Mouse (Mus musculus) embryonic fibroblast, embryonic 13.5 days (primary cell): ENCODE measurements around the gene Ercc6l2. TPM values are rescaled to one million over a fixed set of nuclear protein-coding genes. Genes with fewer than 3 reads are reported as not detected.

ENCODE experiments used
- H3K27ac ChIP-seq: 2 replicates; pipeline ENCODE4 v1.5.1; 2012; ENCODE audit warnings: low read length, control low read depth, inconsistent platforms; ENCODE audit not compliant: insufficient read depth
- H3K4me1 ChIP-seq: 2 replicates; pipeline ENCODE4 v1.6.1; 2011; ENCODE audit warnings: low read length; ENCODE audit not compliant: control insufficient read depth, insufficient read depth
- H3K4me3 ChIP-seq: 2 replicates; pipeline ENCODE4 v1.5.1; 2011; ENCODE audit warnings: mild to moderate bottlenecking, control low read depth, low read length; ENCODE audit not compliant: insufficient read depth
- CTCF ChIP-seq: IDR thresholded peaks from 2 replicates; pipeline ENCODE4 v1.5.1; 2011; ENCODE audit warnings: mild to moderate bottlenecking, control low read depth, low read length, moderate library complexity, borderline replicate concordance; ENCODE audit not compliant: insufficient read depth
- POLR2A ChIP-seq: IDR thresholded peaks from 2 replicates; pipeline ENCODE4 v1.6.1; 2011; ENCODE audit warnings: low read depth, mild to moderate bottlenecking, control low read depth, low read length, moderate library complexity
- polyA plus RNA-seq: library from polyadenylated mRNA; stranded (reverse); fragments of >200 nt; gene quantifications from 2 replicates; pipeline ENCODE4 v1.2.4, GENCODE M21; 2011; ENCODE audit warnings: low read depth; ENCODE audit not compliant: missing spikeins, insufficient read length

Gene Ercc6l2
- polyA plus RNA-seq, 1 experiment: 33.3 TPM

DNA sequence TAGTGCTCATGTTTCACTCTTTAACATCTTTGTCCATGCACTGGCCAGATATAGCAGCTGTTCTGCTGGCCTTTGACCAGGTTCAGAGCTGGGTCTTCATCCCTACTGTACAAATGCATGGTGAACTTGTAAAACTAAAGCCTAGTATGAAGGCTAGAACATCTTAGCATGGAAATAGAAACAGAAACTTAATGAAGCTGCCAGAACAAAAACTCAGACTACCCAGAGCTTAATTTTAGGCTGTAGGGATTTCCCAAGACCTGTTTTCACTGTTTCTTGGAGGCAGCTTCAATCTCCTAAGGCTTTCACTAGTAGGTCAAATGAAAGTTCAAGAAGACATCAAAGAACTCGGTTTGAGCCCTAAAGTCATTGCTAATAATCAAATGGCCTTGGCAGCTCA is 15.1 kb upstream of the Ercc6l2 start:
- TF ChIP-seq POLR2A: no peak
- TF ChIP-seq CTCF: no peak
- Histone ChIP-seq H3K27ac (no peak overlapping the region), H3K4me1 (no peaks in the 10 kb centered on the region), H3K4me3 (no peak overlapping the region)

DNA sequence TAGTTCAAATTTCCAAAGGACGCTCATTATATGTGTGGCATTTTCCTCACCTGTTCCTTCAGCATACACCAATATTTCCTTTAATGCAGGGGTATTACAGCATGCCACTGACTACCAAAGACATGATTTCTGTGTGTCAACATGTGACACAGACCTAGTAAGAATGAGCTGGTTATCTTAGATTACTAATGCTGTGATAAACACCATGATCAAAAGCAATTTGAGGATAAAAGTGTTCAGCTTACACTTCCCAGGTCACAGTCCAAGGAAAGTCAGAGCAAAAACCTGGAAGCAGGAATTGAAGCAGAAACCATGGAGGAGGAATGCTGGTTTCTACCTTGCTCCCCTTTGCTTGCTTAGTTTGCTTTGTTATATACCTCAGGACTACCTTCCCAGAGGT is 13.8 kb upstream of the Ercc6l2 start:
- Histone ChIP-seq H3K27ac (no peak overlapping the region), H3K4me1 (no peaks in the 10 kb centered on the region), H3K4me3 (no peak overlapping the region)
- TF ChIP-seq CTCF (no peak), POLR2A (no peak)

DNA sequence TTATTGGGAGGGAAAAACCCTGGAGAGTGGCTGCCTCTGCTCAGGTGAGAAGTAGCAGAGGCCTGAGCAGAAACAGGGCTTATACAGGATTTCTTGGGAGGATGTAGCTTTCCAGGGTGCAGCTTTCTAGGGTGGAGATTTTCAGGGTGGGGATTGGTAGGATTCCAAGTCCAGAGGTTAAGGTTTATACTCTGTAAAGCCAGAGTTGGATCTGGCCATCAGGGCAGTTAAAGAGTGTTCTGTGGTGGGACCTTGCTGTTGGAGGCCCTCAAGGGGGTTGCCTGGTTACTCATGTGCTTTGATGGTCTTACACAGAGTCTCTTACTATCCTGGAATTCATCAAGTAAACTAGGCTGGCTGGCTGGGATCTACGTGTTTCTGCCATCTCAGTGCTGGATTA is 7.8 kb upstream of the Ercc6l2 start:
- Histone ChIP-seq H3K4me1 (no peaks in the 10 kb centered on the region), H3K27ac (no peak overlapping the region)

DNA sequence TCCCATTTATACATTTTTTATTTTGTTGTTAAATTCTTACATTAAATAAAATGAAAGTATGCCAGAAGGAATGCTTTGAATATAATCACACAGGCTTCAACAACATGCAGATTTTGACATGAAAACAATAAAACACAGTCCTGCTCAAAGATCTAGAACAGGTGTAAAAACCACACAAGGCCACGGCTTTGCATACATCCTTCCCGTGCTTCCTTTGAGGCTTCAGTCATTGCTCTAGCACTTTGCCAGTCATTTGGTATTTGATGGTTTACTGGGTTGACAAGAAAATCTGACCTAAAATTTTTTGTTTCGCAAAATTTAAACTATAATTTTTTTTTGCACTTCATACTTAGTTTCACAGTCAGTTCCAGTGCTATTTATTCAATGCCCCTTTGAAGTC is 7.1 kb upstream of the Ercc6l2 start:
- H3K4me3 ChIP-seq: no peak overlapping the region
- no peaks in the 10 kb centered on the region for H3K4me1 ChIP-seq
- no peak overlapping the region for H3K27ac ChIP-seq
- TF ChIP-seq POLR2A: no peak
- no peak for TF ChIP-seq CTCF

More for the DNA sequence above, 7.8 kb upstream of the Ercc6l2 start:
- TF ChIP-seq POLR2A (no peak), CTCF (no peak)
- no peak overlapping the region for H3K4me3 ChIP-seq

DNA sequence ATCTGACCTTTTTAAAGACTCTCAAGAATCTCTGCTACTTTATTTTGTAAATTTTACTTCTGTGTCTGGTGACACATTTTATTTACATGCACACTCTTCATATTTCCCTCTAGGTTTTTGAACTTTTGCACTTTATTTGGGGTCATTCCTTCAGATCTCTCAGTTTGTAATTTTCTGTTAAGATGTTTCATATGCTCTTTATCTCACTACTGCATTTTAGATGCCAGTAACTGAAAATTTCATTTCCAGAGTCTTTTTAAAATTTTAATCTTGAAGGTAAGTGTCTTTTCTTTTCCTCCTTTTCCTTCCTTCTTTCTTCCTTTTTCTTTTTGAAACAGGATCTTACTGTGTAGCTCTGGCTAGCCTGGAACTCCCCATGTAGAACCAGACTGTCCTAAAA is 3.6 kb upstream of the Ercc6l2 start:
- no peak for TF ChIP-seq CTCF
- no peak overlapping the region for H3K4me3 ChIP-seq
- no peak overlapping the region for H3K27ac ChIP-seq
- H3K4me1 ChIP-seq: no peaks in the 10 kb centered on the region; the same call in 1 of the 2 replicates

DNA sequence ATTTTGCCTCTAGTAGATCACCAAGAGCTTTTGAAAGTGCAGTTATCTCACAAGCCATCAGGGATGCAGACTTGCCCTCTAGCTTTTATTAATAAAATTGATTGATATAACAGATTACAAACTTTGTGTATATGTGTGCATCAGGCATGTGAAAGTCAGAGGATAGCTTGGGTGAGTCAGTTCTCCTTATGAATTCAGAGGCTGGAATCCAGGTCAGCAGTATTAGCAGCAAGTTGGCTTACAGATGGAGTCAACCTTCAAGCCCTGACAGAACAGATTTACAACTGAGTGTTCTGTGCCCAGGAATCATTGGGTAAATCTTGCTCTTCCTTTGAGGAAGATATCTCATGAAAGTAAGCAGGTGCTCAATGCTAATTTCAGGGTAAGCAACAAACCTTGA is 891 bp downstream of the Ercc6l2 start:
- peak; percentile 19; the same call in 1 of the 2 replicates for TF ChIP-seq POLR2A
- no peak for TF ChIP-seq CTCF
- Histone ChIP-seq H3K4me1 (no peaks in the 10 kb centered on the region; the same call in 1 of the 2 replicates), H3K27ac (peak overlapping the region; percentile 9; the same call in 1 of the 2 replicates), H3K4me3 (peak overlapping the region; percentile 46)

DNA sequence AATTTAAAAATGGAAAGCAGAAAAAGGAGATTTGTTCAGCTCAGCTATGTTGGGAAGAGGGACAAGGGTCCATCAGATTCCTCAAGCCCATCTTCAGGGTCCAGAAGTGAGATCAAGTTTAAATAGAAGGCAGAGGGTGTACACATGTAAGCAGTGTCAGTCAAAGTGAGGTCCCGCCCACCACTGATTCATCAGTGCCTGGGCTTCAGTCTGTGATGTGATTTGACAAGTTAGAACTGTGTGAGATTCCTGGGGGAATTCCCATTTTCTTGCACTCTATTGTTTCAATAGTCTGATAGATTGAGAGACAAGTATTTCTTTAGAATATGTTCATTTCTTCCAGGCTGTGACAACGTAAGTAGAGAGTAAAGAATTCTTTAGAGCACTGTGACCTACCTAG is 30.7 kb downstream of the Ercc6l2 start:
- TF ChIP-seq POLR2A (no peak), CTCF (no peak)

DNA sequence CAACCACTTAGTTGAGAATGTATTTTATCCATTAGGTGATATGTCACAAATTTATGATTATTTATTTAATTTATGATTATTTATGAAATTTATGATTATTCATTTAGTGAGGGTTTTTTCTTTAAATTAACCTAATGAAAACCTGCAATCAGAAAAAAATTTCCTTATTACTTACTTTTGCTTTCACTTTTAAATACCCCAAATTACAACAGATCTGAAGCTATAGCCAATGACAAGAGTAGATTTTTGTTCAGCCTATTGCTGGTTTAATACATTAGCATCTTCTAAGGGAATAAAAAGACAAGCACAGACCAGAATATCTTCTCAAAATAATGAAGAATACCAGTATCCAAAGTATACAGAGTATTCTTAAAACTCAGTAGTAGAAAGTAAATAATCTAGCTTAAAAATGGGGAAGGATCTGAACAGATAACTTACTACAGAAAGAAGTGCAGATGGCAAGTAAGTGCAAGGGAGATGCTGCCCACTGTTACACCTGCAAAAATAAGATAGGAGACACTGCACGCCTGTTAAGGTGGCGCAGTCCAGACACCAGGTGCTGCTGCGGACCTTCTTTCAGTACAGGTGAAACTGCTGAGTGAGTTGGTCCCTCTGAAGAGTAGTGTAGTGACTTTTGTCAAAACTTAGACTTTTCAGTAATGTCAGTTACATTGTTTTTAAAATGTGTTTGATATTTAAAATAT is 35.4 kb downstream of the Ercc6l2 start:
- Histone ChIP-seq H3K4me3 (no peak overlapping the region), H3K4me1 (no peaks in the 10 kb centered on the region), H3K27ac (no peak overlapping the region)
- TF ChIP-seq POLR2A (no peak), CTCF (no peak)

More for the DNA sequence above, 30.7 kb downstream of the Ercc6l2 start:
- Histone ChIP-seq H3K4me3 (no peak overlapping the region), H3K4me1 (no peaks in the 10 kb centered on the region), H3K27ac (no peak overlapping the region)

DNA sequence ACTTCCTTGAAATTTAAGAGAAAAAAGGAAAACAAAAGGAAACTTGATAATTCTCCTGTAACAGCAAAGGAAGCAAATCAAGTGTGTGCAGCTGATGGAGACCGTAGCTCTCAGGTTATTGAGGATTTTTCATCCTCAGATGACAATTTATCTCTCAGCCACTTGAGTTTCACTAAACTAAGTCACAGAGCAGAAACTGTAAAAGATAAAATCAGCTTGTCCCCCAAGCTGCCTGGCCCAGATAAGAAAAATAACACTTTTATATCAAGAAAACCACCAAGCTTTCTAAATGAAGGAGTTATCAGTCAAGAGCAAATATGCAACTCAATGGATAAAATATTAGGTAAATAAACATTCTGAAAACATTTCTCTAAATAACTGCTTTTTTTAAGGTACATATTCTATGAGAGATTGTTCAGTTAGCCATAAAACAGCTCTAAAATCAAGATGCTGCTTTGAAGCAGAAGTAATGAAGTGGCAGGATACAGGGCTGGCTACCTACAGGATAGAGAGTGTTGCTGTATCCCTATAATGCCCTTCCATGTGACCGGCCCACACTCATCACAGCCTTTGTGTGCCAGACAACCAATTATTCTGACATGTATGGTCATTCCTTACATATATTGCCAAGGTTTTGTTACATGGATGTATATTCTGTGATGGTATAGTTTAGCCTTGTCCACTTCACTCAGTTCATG is 57.7 kb downstream of the Ercc6l2 start:
- TF ChIP-seq CTCF: no peak
- TF ChIP-seq POLR2A: no peak
- H3K27ac ChIP-seq: no peak overlapping the region
- H3K4me1 ChIP-seq: no peaks in the 10 kb centered on the region
- no peak overlapping the region for H3K4me3 ChIP-seq

DNA sequence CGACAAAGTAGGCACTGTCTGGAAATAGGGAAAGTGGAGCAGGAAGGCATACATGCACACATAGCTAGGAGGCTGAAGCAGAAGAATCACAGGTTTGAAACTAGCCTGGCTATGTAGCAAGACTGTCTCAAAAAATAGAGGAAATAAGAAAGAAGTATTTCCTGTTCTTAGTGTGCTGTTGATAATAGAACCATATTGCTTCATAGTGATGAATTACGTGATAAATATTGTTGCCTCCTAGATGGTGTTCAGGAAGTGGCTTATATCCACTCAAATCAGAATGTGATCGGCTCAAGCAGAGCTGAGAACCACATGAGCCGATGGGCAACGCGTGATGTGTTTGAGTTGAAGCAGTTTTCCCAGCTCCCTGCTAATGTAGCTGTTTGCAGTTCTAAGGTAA is 62.1 kb downstream of the Ercc6l2 start:
- Histone ChIP-seq H3K4me3 (no peak overlapping the region), H3K4me1 (no peaks in the 10 kb centered on the region), H3K27ac (no peak overlapping the region)
- TF ChIP-seq POLR2A (no peak), CTCF (no peak)
